Mouse (Mus musculus) lung, adult 2 months (tissue): ENCODE measurements around the gene Steap4. TPM values are rescaled to one million over a fixed set of nuclear protein-coding genes. Genes with fewer than 3 reads are reported as not detected.
A peak's percentile ranks its signal among the peaks of the same experiment; 100 is the strongest.
"Not testable (repeated sequence)": the region's sequence is repeated elsewhere in the genome, so short reads cannot be mapped to it uniquely, and the experiment has no call there.

Source experiments
- DNase-seq: peaks from one replicate; pipeline ENCODE4 v3.0.0; 2022
- H3K4me1 ChIP-seq: fragments of 200-500 bp; 2 replicates; pipeline ENCODE4 v1.6.1; 2011; ENCODE audit warnings: low read length; ENCODE audit not compliant: control insufficient read depth, insufficient read depth
- H3K4me3 ChIP-seq: fragments of 200-500 bp; replicated peaks from 2 replicates; pipeline ENCODE3; 2011; ENCODE audit warnings: low read depth, mild to moderate bottlenecking, control low read depth, low read length; ENCODE audit errors: extremely low read depth
- CTCF ChIP-seq: fragments of 200-500 bp; IDR thresholded peaks from 2 replicates; pipeline ENCODE4 v1.5.1; 2011; ENCODE audit warnings: mild to moderate bottlenecking, low read length, control low read depth; ENCODE audit not compliant: insufficient read depth
- POLR2A ChIP-seq: fragments of 200-500 bp; IDR thresholded peaks from 2 replicates; pipeline ENCODE4 v1.6.1; 2011; ENCODE audit warnings: low read depth, mild to moderate bottlenecking, control low read depth, low read length, borderline replicate concordance; ENCODE audit errors: extremely low read depth
- WGBS: fragments of 180-500 bp; shearing (Covaris S2); methylation state at CpG from one replicate; pipeline ENCODE4 v1.1.7; 2018; 5-methylcytosine and 5-hydroxymethylcytosine counted together
- polyA plus RNA-seq: library from polyadenylated mRNA; depleted of rRNA; stranded (reverse); fragments of >200 nt; gene quantifications from 2 replicates; pipeline ENCODE4 v1.2.3, GENCODE M21; 2012; rRNA removed

Gene Steap4
- polyA plus RNA-seq, result 8.2 and 10.0 TPM in 2 replicates

DNA sequence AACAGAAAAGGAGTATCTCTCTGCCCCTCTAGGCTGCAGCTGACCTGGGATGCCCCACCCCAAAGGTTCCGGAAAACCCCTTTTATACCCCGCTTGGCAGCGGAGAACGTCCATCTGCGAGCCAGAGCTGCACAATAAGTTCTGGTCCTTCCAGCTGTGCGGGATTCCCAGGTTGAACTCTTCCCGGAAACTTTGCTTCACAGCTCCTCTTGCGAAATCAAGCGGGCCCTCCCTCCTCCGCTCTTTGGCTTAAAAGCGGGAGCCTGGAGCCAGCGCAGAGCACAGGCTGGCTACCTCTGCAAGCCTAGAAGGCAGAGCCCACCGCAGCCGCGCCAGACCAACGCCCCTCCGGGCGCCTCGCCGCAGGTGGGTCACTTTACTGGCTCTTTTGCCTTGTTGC, at the start of gene Steap4:
Gene Steap4, plus strand, starts transcription at position 282 of the 400 bp plus-strand sequence.
- WGBS, result 8% methylated on average over 20 of the region's 20 CpGs
- peak within 1 kb of the TSS; percentile 40 for H3K4me3 ChIP-seq
- H3K4me1 ChIP-seq, result 0 out of 2 replicates have a peak, but pooled peaks cover 2% of the 10 kb centered on the region
- TF ChIP-seq CTCF, result no peak
- TF ChIP-seq POLR2A, result 0 out of 2 replicates have a peak, but pooled peaks have one; percentile 14
- peak; percentile 65 for DNase-seq

DNA sequence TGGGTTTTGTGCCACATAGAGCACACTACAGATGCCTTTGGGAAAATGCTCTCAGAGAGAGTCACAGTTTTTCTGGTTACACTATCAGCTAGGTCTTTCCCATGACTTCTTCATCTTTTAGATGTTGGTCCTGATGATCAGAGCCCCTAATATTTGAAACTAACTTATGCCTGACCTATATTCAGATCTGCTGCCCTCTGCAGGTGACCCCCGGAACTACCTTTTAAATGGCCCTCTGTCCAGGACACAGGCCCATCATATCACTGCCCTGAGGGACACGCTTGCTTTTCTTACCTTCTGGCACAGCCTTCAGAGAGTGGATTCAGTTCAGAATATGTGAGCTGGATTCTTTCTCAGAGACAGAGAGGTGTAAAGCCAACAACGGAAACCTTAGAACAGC, 48.3 kb upstream of the Steap4 start:
- H3K4me3 ChIP-seq, result no peak overlapping the region
- 76% methylated on average over 3 of the region's 3 CpGs for WGBS
- H3K4me1 ChIP-seq, result no peaks in the 10 kb centered on the region
- DNase-seq, result no peak
- TF ChIP-seq POLR2A, result no peak
- TF ChIP-seq CTCF, result no peak

DNA sequence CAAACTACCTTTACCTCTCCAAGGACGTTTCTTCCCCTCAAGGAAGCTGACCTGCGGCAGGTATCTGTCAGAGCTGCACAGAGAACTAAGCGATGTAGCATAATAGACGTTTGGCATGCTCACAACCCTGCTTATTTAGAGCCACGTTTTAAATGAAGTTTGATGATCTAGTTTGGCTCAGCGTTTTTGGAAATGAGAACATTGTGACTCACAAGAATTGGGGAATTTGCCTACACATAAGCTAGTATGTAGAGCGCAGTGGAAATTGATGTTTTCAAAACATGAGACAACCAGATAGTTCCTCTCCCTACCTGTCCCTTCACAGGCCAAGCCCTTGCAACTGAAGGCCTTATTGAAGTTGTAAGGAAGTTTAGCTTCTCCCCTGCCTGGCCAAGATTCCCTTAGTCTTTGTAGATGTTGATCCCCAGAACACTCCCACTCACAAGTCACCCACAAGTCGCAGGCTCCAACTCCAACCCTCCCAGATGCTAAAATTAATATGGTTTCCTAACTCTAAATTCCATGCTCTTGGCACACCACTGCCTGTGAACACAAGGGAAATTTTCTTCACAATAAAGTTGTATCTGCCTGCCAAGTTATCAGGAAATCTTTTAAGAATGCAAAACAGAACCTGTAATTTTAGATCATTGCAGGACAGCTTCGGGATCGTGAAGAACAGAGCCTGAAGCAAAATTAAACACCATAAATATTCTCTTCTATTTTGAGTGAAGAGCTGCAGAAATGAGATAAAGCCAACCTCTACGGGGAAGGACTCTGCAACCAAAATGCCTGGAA, 42.6 kb upstream of the Steap4 start:
- H3K4me3 ChIP-seq, result no peak overlapping the region
- no peaks in the 10 kb centered on the region for H3K4me1 ChIP-seq
- DNase-seq, result no peak
- no peak for TF ChIP-seq POLR2A
- TF ChIP-seq CTCF, result no peak
- WGBS, result 73% methylated on average over 11 of the region's 11 CpGs

DNA sequence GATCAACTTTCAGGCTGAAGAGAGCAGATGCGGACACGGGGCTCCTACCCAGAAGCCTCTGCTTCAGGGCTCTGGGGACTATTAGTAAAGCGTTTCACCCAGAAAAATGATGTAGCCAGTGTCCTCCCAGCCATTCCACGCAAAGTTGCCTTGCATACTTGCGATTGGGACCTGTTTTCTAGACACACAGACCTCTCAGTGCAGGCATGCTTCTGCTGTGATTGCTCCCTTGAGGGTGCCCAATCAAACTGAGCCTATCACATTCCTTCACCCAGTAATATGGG, 42.0 kb upstream of the Steap4 start:
- WGBS, result 80% methylated on average over 5 of the region's 5 CpGs
- DNase-seq, result no peak
- Histone ChIP-seq H3K4me3 (no peak overlapping the region), H3K4me1 (no peaks in the 10 kb centered on the region)
- TF ChIP-seq POLR2A (no peak), CTCF (no peak)

DNA sequence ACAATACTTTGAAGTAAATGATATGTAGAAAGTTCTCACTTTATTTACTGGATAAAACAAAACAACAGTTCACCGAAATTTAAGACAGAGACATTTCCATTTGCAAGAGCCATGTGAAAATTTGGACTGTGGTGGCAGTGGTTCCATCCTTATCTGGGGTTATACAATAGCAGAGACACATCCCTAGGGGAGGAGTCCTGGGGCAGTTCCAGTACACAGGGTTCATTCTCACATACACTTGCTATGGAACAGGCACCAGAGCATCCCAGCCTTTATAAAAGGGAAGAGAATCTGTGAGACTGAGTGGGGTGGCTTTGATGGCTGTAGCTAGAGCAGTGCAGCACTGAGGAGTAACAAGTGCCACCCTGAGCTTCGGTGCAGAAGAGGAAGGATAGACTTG, 40.6 kb upstream of the Steap4 start:
- no peak for TF ChIP-seq CTCF
- no peak for TF ChIP-seq POLR2A
- 81% methylated on average over 2 of the region's 2 CpGs for WGBS
- Histone ChIP-seq H3K4me3 (no peak overlapping the region), H3K4me1 (no peaks in the 10 kb centered on the region)
- no peak for DNase-seq

DNA sequence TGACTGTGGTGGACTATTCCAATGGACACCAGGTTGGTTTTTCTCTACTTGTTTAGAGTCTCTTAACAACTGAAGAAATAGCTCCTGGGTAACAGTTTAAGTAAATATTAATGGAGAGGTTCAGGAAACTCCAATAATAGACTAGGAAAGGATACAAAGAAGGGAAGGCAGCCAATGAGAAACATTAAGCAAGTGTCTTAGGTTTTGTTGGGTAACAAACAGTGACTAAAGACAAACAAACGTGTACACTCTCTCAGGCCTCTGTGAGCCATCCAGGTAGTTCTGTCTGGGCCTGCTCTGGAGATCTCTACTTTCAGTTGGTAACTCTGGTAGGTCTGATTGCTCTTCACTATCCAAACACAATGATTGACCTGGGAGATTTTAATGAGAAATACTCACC, 37.5 kb upstream of the Steap4 start:
- no peak for TF ChIP-seq POLR2A
- TF ChIP-seq CTCF, result no peak
- WGBS, result 83% methylated on average over 1 of the region's 1 CpGs
- no peak for DNase-seq
- Histone ChIP-seq H3K4me1 (no peaks in the 10 kb centered on the region), H3K4me3 (no peak overlapping the region)

DNA sequence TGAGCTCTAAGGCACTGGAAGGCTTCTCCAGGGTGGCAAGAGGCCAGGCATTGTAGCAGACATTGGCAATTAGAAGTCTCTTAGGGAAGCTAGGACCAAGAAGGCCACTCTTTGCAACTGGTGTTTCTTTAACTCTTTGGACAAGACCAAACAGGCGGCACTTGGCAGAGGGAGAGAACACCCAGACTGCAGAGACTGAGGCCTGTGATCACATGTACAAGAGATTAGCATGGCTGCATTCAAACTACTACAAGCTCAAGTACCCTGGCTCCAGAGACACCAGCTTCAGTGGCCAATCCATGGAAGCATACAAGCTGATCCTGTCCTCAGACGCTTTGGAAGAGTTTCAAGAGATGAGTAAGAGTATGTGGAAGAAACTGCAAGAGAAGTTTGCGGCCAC, 36.6 kb upstream of the Steap4 start:
- Histone ChIP-seq H3K4me3 (no peak overlapping the region), H3K4me1 (no peaks in the 10 kb centered on the region)
- DNase-seq, result no peak
- 90% methylated on average over 3 of the region's 3 CpGs for WGBS
- TF ChIP-seq POLR2A (no peak), CTCF (no peak)

DNA sequence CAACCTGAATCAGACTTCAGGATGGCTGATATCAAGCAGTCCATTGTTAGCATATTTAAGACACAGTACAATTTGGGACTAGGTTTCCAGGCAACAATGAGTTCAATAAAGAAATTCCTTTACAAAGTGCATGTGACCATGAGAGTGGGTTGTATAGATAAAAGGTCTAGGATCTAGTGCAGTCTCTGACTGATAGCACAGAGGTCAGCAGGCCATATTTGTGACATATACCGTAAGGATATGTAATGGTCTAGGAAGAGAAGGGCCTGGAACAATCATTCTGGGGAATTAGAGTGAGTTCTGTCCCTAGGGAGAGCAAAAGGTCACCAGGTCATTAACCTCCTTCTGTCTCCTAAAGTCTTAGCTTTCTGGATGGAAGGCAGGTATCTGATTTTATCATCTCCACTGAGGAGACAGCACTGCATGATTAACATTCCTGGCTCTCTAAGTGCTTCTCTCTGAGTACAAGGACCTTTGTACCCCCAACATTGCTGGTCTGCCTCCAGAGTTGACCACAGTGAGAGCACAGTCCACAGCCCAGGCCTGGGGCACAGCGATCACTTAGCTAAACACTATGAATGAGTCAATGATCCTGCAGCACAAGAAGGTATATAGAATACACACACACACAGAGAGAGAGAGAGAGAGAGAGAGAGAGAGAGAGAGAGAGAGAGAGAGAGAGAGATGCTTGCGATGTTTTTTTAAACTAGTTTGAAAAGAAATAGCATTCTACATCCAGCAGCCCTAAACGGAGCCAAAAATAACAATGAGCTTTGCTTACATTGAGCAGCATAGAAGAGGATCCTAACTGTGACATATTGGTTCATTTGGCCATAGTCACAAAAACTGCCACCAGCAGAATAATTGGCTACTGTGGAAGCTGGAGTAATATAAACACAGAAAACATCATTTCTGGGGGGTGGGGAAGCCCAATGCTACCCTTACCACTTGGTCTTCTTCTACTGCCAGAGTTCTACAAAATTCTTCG, 27.7 kb upstream of the Steap4 start:
- Histone ChIP-seq H3K4me3 (no peak overlapping the region), H3K4me1 (no peaks in the 10 kb centered on the region)
- no peak for DNase-seq
- WGBS, result 72% methylated on average over 5 of the region's 5 CpGs
- TF ChIP-seq CTCF (no peak), POLR2A (no peak)

DNA sequence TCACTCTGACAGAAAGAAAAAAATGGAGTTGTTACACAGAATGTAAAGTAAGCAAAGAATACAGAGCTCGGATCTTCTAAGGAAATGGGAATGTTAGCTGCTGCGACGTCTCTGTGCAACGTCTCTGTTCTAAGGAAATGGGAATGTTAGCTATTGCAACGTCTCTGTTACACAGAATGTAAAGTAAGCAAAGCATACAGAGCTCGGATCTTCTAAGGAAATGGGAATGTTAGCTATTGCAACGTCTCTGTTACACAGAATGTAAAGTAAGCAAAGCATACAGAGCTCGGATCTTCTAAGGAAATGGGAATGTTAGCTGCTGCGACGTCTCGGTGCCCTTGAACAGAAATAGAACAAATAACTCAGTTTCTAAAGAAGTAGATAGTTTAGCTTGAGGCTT, 26.8 kb upstream of the Steap4 start:
- WGBS, result 40% methylated on average over 11 of the region's 11 CpGs
- DNase-seq, H3K4me1 ChIP-seq: not testable (repeated sequence)

DNA sequence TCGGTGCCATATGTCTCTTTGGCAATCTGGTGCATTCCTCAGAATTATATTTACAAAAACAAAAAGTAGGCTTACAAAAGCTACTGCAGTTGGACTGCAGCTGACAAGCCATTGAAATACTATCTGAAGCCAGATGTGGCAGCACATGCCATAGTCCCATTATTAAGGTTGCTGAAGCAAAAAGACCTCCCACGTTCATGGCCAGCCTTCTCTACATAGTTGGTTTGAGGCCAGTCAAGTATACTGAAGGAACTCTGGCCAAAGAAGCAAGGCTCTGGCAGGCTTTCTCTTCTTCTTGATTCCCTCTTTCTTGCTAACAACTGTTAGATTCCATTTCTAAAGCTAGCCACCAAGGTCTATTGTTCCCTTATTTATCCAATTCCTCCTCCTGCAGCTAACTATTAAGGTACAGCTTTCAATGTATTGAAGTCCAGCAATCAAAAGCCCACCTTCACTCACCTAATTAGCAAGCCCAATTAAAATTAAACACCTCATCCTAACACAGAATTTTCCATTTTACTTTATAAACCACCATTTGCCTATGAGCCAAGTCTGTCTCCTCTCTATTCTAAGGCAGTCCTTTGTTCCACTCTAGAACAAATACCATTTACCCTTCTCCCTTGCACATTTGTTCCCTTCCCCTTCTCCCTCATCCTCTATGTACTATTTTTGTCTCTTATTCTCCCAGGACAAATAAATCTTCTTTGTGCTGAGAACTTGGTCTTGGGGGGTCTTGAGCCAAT, 26.2 kb upstream of the Steap4 start:
- no peak for DNase-seq
- WGBS, result 65% methylated on average over 2 of the region's 2 CpGs
- TF ChIP-seq POLR2A (no peak), CTCF (no peak)
- Histone ChIP-seq H3K4me3 (no peak overlapping the region), H3K4me1 (no peaks in the 10 kb centered on the region)

More for the DNA sequence above, 26.8 kb upstream of the Steap4 start:
- H3K4me3 ChIP-seq, result not testable (repeated sequence)
